Mouse (Mus musculus) small intestine, adult 2 months (tissue): ENCODE results near the gene R3hdml. TPM values are rescaled to one million over a fixed set of nuclear protein-coding genes. Genes with fewer than 3 reads are reported as not detected.
"Not testable (repeated sequence)": the region's sequence is repeated elsewhere in the genome, so short reads cannot be mapped to it uniquely, and the experiment has no call there.

Experiments used
- H3K27ac ChIP-seq: fragments of 200-500 bp; 2 replicates; pipeline ENCODE4 v1.5.1; 2012; ENCODE audit warnings: low read depth, low read length, control low read depth, inconsistent platforms; ENCODE audit not compliant: insufficient read depth
- H3K27me3 ChIP-seq: fragments of 200-500 bp; 2 replicates; pipeline ENCODE4 v1.6.1; 2012; ENCODE audit warnings: mild to moderate bottlenecking, moderate library complexity, low read length, inconsistent platforms; ENCODE audit not compliant: control insufficient read depth, insufficient read depth
- H3K36me3 ChIP-seq: fragments of 200-500 bp; 2 replicates; pipeline ENCODE4 v1.6.1; 2012; ENCODE audit warnings: mild to moderate bottlenecking, low read length, control low read depth, inconsistent platforms; ENCODE audit not compliant: control insufficient read depth, insufficient read depth
- H3K4me1 ChIP-seq: fragments of 200-500 bp; 2 replicates; pipeline ENCODE4 v1.6.1; 2012; ENCODE audit warnings: low read length, inconsistent platforms, mixed read lengths; ENCODE audit not compliant: control insufficient read depth, insufficient read depth, insufficient read length
- H3K4me3 ChIP-seq: fragments of 200-500 bp; 2 replicates; pipeline ENCODE4 v1.5.1; 2012; ENCODE audit warnings: low read depth, mild to moderate bottlenecking, control low read depth, inconsistent platforms, low read length, moderate library complexity
- CTCF ChIP-seq: fragments of 200-500 bp; IDR thresholded peaks from 2 replicates; pipeline ENCODE4 v1.5.1; 2012; ENCODE audit warnings: low read depth, mild to moderate bottlenecking, control low read depth, inconsistent platforms, low read length, moderate library complexity, mixed read lengths; ENCODE audit not compliant: insufficient replicate concordance, insufficient read length; ENCODE audit errors: extremely low read depth
- POLR2A ChIP-seq: fragments of 200-500 bp; IDR thresholded peaks from 2 replicates; pipeline ENCODE4 v1.6.1; 2012; ENCODE audit warnings: low read depth, mild to moderate bottlenecking, control low read depth, inconsistent platforms, low read length, moderate library complexity
- WGBS: fragments of 180-500 bp; shearing (Covaris S2); methylation state at CpG from one replicate; pipeline ENCODE4 v1.1.7; 2018; 5-methylcytosine and 5-hydroxymethylcytosine counted together
- polyA plus RNA-seq: library from polyadenylated mRNA; depleted of rRNA; stranded (reverse); fragments of >200 nt; gene quantifications from 2 replicates; pipeline ENCODE4 v1.2.3, GENCODE M21; 2012

The R3hdml gene
- polyA plus RNA-seq, 1 experiment = 2.7 TPM

DNA sequence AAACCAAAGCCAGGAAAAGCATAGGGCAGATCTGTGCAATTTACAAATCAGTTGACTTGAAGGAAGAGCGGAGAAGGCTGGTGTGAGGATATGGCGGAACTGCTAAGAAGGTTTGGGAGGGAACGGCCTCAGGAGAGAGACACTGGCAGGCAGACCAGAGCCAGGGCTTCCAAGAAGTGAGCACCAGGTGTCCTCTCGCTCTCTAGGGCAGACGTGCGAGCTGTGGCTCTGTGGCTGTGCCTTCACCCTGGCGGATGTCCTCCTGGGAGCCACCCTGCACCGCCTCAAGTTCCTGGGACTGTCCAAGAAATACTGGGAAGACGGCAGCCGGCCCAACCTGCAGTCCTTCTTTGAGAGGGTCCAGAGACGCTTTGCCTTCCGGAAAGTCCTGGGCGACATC, 38.7 kb upstream of the R3hdml start:
- no peaks in the 10 kb centered on the region for H3K36me3 ChIP-seq
- H3K27me3 ChIP-seq = 0 out of 2 replicates have a peak, but pooled peaks cover 3% of the 10 kb centered on the region
- TF ChIP-seq CTCF = no peak
- TF ChIP-seq POLR2A = no peak
- 81% methylated on average over 13 of the region's 13 CpGs for WGBS
- no peaks in the 10 kb centered on the region for H3K4me1 ChIP-seq
- no peak overlapping the region for H3K27ac ChIP-seq
- H3K4me3 ChIP-seq = no peak overlapping the region

DNA sequence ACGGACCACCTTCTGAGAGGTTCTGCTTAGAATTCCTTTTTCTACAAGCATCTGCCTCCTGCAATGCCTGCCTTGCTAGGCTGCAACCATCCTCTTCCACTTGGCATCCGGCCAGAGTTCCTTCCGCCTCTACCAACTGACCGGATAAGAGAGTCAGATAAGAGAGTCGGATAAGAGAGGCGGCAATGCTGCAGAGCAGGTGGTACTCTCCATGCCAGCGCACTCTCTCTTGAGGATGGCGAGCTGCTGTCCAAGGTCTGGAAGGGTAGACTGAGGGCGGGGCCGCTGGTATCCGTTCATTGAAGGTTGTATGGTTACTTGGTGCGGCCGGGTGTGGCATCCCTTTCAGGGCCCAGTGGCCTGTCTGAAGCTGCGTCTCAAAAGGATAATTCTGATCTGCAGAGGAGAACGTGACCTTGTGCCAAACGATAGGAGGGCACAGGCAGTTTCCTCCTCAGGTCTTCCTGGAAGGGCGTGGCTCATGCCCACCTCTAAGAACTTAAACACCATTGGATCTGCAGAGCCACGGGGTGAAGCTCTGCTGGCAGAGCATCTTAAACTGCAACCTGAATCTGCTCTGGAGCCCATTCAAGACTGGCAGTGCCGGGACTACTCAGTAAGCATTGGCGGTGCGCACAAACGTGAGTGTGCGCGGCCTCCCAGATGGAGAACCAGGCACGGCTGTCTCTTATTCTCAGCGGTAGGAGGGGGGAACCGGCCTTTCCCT, 33.4 kb upstream of the R3hdml start:
- peaks cover 6% of the 10 kb centered on the region for H3K27me3 ChIP-seq
- H3K27ac ChIP-seq = no peak overlapping the region
- no peak overlapping the region for H3K4me3 ChIP-seq
- H3K36me3 ChIP-seq = no peaks in the 10 kb centered on the region
- TF ChIP-seq POLR2A = no peak
- TF ChIP-seq CTCF = no peak
- peaks cover 9% of the 10 kb centered on the region for H3K4me1 ChIP-seq
- 26% methylated on average over 27 of the region's 27 CpGs for WGBS

DNA sequence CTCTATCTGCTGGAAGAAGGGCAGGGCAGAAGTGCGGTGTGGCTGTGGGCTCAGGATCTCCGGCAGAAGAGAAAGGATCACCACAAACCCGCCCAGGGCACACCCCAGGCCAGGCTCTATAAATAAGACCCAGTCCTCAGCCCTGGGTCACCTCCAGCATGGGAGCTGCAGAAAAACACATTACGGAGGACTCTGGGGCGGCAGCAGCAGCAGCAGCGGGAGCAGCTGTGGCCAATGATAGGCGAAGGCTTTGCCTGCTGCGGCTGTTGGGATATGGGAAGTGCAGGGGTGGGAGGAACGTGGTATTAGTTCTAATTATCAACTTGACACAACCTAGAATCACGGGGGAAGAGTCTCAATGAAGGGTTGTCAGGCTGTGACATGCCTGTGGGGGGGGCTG, 32.7 kb upstream of the R3hdml start:
- 40% methylated on average over 10 of the region's 10 CpGs for WGBS
- no peak for TF ChIP-seq CTCF
- TF ChIP-seq POLR2A = no peak
- Histone ChIP-seq H3K27ac (no peak overlapping the region), H3K36me3 (no peaks in the 10 kb centered on the region), H3K4me3 (no peak overlapping the region), H3K27me3 (peaks cover 6% of the 10 kb centered on the region), H3K4me1 (peaks cover 9% of the 10 kb centered on the region)

GRCm38 (mm10) chr2:163460622-163461021, 31.5 kb upstream of the R3hdml start:
- Histone ChIP-seq H3K4me1 (peaks cover 9% of the 10 kb centered on the region), H3K27ac (no peak overlapping the region), H3K36me3 (no peaks in the 10 kb centered on the region), H3K4me3 (no peak overlapping the region), H3K27me3 (peaks cover 6% of the 10 kb centered on the region)
- TF ChIP-seq POLR2A (no peak), CTCF (no peak)
- 89% methylated on average over 8 of the region's 8 CpGs for WGBS

DNA sequence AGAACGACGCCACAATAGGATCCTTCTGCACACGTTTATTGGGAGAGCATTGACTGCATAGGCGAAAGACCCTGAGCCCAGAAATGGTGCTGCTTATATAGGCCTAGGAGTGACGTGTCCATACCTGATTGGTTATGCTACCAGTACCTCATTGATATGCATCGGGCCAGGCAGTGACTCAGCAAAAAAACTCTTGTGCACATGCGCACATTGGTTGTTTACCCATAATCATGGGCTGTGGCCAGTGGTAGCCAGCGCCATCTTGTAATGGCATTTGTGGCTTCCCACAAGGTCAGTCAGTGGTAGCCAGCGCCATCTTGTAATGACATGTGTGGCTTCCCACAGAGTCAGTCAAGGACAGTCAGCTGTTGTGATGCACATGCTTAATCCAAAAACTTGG, 30.8 kb upstream of the R3hdml start:
- 93% methylated on average over 9 of the region's 9 CpGs for WGBS
- H3K4me3 ChIP-seq, H3K36me3 ChIP-seq, H3K4me1 ChIP-seq, H3K27ac ChIP-seq, H3K27me3 ChIP-seq: not testable (repeated sequence)

- Histone ChIP-seq H3K4me3 (no peak overlapping the region), H3K27ac (no peak overlapping the region), H3K27me3 (peaks cover 6% of the 10 kb centered on the region), H3K4me1 (peaks cover 9% of the 10 kb centered on the region), H3K36me3 (no peaks in the 10 kb centered on the region)
- 46% methylated on average over 5 of the region's 5 CpGs for WGBS
- no peak for TF ChIP-seq CTCF
- no peak for TF ChIP-seq POLR2A
Measured at GRCm38 (mm10) chr2:163462386-163462785, 29.7 kb upstream of the R3hdml start.

DNA sequence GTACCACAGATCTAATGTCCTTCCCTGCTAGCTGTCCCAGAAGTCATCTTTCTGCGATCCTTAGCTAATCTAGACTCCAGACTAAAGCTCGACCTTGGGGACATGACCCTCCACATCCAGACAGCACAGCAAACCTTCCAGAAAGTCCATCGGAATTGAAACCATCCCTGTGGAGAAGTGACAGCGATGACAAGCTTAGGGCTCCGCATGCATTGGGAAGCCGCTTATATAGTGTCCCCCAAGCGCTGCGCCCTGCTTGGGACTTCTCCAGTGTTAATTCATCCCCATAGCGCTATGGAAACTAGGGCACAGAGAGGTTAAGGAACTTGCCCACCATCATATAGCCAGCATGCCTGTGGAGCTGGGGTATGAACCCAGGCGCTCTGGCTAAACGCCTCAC, 29.3 kb upstream of the R3hdml start:
- Histone ChIP-seq H3K27ac (no peak overlapping the region), H3K27me3 (peaks cover 6% of the 10 kb centered on the region), H3K4me3 (no peak overlapping the region), H3K4me1 (peaks cover 9% of the 10 kb centered on the region), H3K36me3 (no peaks in the 10 kb centered on the region)
- 74% methylated on average over 11 of the region's 11 CpGs for WGBS
- TF ChIP-seq POLR2A (no peak), CTCF (no peak)

DNA sequence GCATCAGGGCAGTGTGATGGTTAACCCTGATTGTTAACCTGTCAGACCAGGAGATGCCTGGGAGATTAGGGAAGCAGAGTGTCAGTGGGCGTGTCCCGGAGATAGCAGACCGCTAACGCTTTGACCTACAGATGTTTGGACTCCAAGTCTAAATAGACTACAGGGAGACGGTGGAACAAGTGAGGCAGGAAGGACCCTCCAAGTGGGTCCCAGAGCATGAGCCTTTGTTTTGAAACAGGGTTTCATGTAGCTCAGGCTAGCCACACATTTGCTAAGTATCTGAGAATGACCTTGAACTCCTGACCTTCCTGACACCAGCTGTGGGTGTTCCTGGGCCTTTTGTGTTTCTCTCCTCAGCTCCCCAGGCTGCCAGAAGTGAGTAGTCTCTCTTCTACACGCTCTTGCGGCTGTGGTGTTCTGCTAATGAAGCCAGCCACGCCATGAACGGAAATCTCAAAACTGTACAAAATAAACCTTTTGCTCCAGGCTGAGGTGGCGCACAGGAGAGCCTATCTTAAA, 28.8 kb upstream of the R3hdml start:
- H3K27me3 ChIP-seq = peaks cover 6% of the 10 kb centered on the region
- no peak overlapping the region for H3K27ac ChIP-seq
- H3K4me1 ChIP-seq = peaks cover 9% of the 10 kb centered on the region
- H3K36me3 ChIP-seq = no peaks in the 10 kb centered on the region
- no peak for TF ChIP-seq CTCF
- WGBS = 59% methylated on average over 10 of the region's 10 CpGs
- H3K4me3 ChIP-seq = no peak overlapping the region
